Mouse (Mus musculus): ENCODE results near the gene Smoc2. TPM values are rescaled to one million over a fixed set of nuclear protein-coding genes. Genes with fewer than 3 reads are reported as not detected.

Gene Smoc2
- total and polyA plus RNA-seq, 3 experiments: not detected

DNA sequence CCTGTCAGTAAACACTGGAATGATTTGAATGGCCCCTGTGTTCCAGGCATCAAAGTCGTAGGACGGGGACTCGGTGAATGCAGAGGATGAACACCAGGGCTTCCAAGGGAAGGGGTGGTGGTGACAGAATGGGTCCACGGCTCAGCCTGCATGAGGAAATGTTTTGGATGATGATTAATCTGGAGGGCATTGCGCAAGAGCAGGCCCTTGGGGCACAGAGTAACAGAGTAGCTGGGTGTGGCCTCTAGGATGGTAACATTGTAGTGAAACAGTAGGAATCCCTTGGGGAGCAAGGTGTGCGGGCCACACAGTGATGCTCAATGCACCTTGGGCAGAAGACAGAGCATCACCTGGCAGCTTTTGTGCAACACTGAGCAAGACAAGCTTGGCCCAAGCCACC, 92.3 kb downstream of the Smoc2 start:
- H3K9ac ChIP-seq (ENCODE audit: control insufficient read depth, low read depth, low read length, poor library complexity, severe bottlenecking): no peak overlapping the region
- TF ChIP-seq ELF1 (IDR thresholded peaks at IDR 0.05; ENCODE audit: low read depth, low read length) (no peak), NELFE (IDR thresholded peaks at IDR 0.05; ENCODE audit: low read depth, low read length) (no peak), EP300 (IDR thresholded peaks at IDR 0.05; ENCODE audit: low read depth in 1 of 2, low read length in 2 of 2) (no peak), RAD21 (IDR thresholded peaks at IDR 0.05; ENCODE audit: low read depth, low read length) (no peak), MEF2A (IDR thresholded peaks at IDR 0.05; ENCODE audit: extremely low read depth, insufficient replicate concordance, low read depth, low read length, poor library complexity, severe bottlenecking) (no peak), TAL1 (IDR thresholded peaks at IDR 0.05; ENCODE audit: low read length) (no peak), NRF1 (IDR thresholded peaks at IDR 0.05; ENCODE audit: insufficient read depth, low read depth, low read length, poor library complexity, severe bottlenecking) (no peak), TBP (IDR thresholded peaks at IDR 0.05; ENCODE audit: low read depth, low read length) (no peak), USF1 (IDR thresholded peaks at IDR 0.05; ENCODE audit: low read depth, low read length) (no peak), ZKSCAN1 (IDR thresholded peaks at IDR 0.05; ENCODE audit: low read depth, low read length) (no peak), POLR2A (IDR thresholded peaks at IDR 0.05; ENCODE audit: control insufficient read depth in 1 of 2, insufficient read depth in 1 of 2, low read depth in 1 of 2, low read length in 2 of 2, poor library complexity in 1 of 2) (no peak), GATA1 (IDR thresholded peaks at IDR 0.05; ENCODE audit: low read depth, low read length) (no peak), RCOR1 (IDR thresholded peaks at IDR 0.05; ENCODE audit: low read depth, low read length) (no peak), E2F4 (IDR thresholded peaks at IDR 0.05; ENCODE audit: borderline replicate concordance, low read depth, low read length) (no peak), MAZ (IDR thresholded peaks at IDR 0.05; ENCODE audit: low read depth, low read length) (no peak)
- DNase-seq (ENCODE audit: low read depth, low spot score): no peak
- no peak overlapping the region for H3K27ac ChIP-seq (ENCODE audit: control insufficient read depth, low read depth, low read length)
- no peaks in the 10 kb centered on the region for H3K27me3 ChIP-seq (ENCODE audit: control insufficient read depth in 1 of 2, insufficient read depth in 2 of 2, low read length in 2 of 2)
- H3K36me3 ChIP-seq (ENCODE audit: control insufficient read depth in 1 of 2, insufficient read depth in 2 of 2, low read length in 2 of 2): no peaks in the 10 kb centered on the region
- no peaks in the 10 kb centered on the region for H3K9me3 ChIP-seq (replicated peaks; ENCODE audit: insufficient read depth, low read length)
- no peaks in the 10 kb centered on the region for H3K79me2 ChIP-seq (ENCODE audit: control insufficient read depth, insufficient read depth, low read length, poor library complexity)
- H3K4me3 ChIP-seq (ENCODE audit: control insufficient read depth in 1 of 2, insufficient read depth in 1 of 2, low read depth in 2 of 2, low read length in 2 of 2): no peak overlapping the region
- no peaks in the 10 kb centered on the region for H3K4me1 ChIP-seq (ENCODE audit: control insufficient read depth in 1 of 2, insufficient read depth in 2 of 2, low read length in 2 of 2)

DNA sequence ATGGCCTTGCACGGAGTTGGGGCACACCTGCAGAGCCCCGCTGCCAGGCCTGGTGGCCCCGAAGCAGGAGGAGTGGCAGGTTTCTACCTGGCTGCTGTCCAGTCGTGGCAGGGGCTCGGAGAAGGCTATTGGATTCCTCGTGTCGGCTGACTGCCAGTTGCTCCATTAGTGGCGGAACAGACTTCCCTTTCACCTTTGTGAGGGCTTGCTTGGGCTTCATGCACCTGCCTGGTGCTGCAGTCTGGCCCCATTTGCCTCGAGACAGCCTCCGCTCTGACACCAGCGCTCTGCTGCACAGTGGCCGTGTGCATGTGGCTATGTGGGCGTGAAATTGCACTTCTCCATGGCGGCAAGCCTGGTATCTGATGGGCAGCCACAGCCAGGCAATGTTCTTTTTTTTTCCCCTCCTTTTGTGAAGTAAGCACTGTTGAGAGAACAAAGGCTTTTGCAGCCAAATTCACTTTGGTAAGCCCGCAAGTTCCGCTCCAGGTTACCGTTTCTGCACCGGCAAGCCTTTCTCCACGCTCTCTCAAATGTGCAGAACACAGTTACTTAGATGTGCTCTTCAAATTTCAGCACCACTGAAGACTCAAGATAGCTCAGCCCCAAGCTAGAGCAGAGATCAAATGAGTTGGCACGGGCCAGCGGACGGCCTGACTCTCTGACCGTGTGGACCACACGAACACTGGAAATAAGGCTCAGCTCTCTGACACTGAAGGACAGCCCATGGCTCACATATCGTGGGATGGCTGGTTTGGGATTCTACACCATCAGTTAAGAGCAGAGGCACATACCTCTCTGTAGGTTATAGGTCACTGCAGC, 93.2 kb downstream of the Smoc2 start:
- Histone ChIP-seq H3K9ac (ENCODE audit: control insufficient read depth, low read depth, low read length, poor library complexity, severe bottlenecking) (no peak overlapping the region), H3K4me1 (ENCODE audit: control insufficient read depth in 1 of 2, insufficient read depth in 2 of 2, low read length in 2 of 2) (no peaks in the 10 kb centered on the region), H3K4me3 (ENCODE audit: control insufficient read depth in 1 of 2, insufficient read depth in 1 of 2, low read depth in 2 of 2, low read length in 2 of 2) (no peak overlapping the region), H3K9me3 (replicated peaks; ENCODE audit: insufficient read depth, low read length) (no peaks in the 10 kb centered on the region), H3K36me3 (ENCODE audit: control insufficient read depth in 1 of 2, insufficient read depth in 2 of 2, low read length in 2 of 2) (no peaks in the 10 kb centered on the region), H3K27me3 (ENCODE audit: control insufficient read depth in 1 of 2, insufficient read depth in 2 of 2, low read length in 2 of 2) (no peaks in the 10 kb centered on the region), H3K27ac (ENCODE audit: control insufficient read depth, low read depth, low read length) (no peak overlapping the region), H3K79me2 (ENCODE audit: control insufficient read depth, insufficient read depth, low read length, poor library complexity) (no peaks in the 10 kb centered on the region)
- DNase-seq (ENCODE audit: low read depth, low spot score): no peak
- TF ChIP-seq MYB (IDR thresholded peaks at IDR 0.05; ENCODE audit: low read depth, low read length) (no peak), MAX (IDR thresholded peaks at IDR 0.05; ENCODE audit: low read length) (no peak), BHLHE40 (IDR thresholded peaks at IDR 0.05; ENCODE audit: borderline replicate concordance, low read depth, low read length) (no peak), POLR2A (IDR thresholded peaks at IDR 0.05; ENCODE audit: control insufficient read depth in 1 of 2, insufficient read depth in 1 of 2, low read depth in 1 of 2, low read length in 2 of 2, poor library complexity in 1 of 2) (no peak), RCOR1 (IDR thresholded peaks at IDR 0.05; ENCODE audit: low read depth, low read length) (no peak)

Data from MEL (cell line).